Mouse (Mus musculus) testis, adult 10 weeks (tissue): Measurements from ENCODE around the gene Enpp6. TPM values are rescaled to one million over a fixed set of nuclear protein-coding genes. Genes with fewer than 3 reads are reported as not detected.

Source experiments
- polyA plus RNA-seq: library from polyadenylated mRNA; stranded (reverse); fragments of 350-450 nt; fragmentation: Illumina TruSeq; extraction: RNeasy Lipid Tissue Mini Kit (QIAGEN cat#74804); gene quantifications from one replicate; pipeline ENCODE4 v1.2.3, GENCODE M21; 2014; ENCODE audit warnings: low read depth, low replicate concordance

Enpp6 gene
- 2.6 TPM for polyA plus RNA-seq

GRCm38 (mm10) chr8:46986386-46987140 is at the start of gene Enpp6:
Gene Enpp6, plus strand, starts transcription at chr8:46986887.

Other genes with a start within 250 kb of the Enpp6 start
- gene Irf2, start 247.2 kb upstream of the Enpp6 start, polyA plus RNA-seq: 18.5 TPM